Mouse (Mus musculus) kidney, adult 2 months (tissue): Measurements from ENCODE around the gene Rab3gap1.

Source experiments
- CTCF ChIP-seq: fragments of 200-500 bp; conservative IDR thresholded peaks from 2 replicates; pipeline ENCODE4 v1.5.1; 2011; ENCODE audit warnings: low read depth, mild to moderate bottlenecking, control low read depth, low read length, moderate library complexity, mixed read lengths; ENCODE audit not compliant: insufficient read depth, insufficient read length
- POLR2A ChIP-seq: fragments of 200-500 bp; IDR thresholded peaks from one replicate; pipeline ENCODE4 v1.6.1; 2011; ENCODE audit warnings: low read depth, low read length, control low read depth

DNA sequence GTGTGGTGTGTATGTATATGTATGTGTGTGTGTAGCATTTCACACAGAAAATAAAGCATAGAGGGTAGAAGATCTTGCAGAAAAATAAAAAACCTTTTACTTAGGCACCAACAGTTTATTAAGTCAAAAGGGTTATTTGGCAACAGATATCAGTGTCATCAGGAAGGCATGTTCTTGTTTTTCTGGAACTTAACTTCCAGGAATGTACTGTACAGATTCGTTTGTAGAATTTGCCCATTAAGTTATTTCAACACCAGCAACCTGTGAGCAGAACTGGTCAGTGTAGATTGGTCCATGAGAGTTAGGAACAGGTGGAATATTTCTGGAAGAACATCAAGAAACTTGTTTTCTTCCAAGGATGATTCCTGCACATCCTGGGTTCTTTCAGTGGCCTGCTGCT is 30.8 kb downstream of the Rab3gap1 start:
- no peak for TF ChIP-seq CTCF
- TF ChIP-seq POLR2A: no peak
